Mouse (Mus musculus) embryo, embryonic 10 days (tissue): Measurements from ENCODE around the gene Axin2.

Experiments used
- DNase-seq: peaks from one replicate; pipeline ENCODE4 v3.0.0-alpha.2; 2015; ENCODE audit warnings: low spot score

Axin2 gene

DNA sequence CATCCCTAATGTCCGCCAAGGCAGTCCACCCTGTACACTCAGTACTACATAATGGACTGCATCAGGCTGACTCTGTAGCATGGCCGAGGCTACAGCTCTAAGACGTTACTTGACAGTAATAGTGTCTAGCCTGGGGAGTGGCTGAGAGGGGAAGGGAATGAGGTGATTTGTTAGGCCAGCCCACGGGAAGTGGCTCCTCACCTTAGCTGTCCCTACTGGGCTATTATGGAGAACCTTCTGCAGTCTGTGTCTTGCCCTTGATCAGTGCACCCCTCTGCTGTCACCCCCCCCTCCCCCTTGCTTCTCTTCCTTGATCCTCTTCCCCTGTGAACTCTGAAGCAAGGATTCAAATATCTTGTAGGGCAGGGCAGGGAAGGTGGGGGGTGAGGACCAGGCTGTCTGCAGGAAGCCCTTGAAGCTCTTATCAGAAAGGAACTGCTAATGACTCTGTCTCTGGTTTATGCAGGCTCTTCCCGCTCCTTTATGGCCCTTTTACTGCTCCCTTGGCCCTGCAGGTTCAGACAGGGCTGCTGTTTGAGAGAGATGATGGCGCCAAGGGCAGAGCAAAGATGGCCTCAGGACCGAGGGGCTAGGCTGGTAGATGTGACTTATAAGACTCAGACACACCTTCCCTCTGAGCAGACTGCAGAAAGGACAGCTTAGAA, 13.4 kb upstream of the Axin2 start:
- DNase-seq: no peak

GRCm38 (mm10) chr11:108909396-108910195, 10.6 kb upstream of the Axin2 start:
- peak; percentile 45 for DNase-seq

GRCm38 (mm10) chr11:108910328-108910886, 9.7 kb upstream of the Axin2 start:
- DNase-seq: peak; percentile 36

- DNase-seq: peak; percentile 39
Observed at GRCm38 (mm10) chr11:108910903-108911302, 9.2 kb upstream of the Axin2 start.

DNA sequence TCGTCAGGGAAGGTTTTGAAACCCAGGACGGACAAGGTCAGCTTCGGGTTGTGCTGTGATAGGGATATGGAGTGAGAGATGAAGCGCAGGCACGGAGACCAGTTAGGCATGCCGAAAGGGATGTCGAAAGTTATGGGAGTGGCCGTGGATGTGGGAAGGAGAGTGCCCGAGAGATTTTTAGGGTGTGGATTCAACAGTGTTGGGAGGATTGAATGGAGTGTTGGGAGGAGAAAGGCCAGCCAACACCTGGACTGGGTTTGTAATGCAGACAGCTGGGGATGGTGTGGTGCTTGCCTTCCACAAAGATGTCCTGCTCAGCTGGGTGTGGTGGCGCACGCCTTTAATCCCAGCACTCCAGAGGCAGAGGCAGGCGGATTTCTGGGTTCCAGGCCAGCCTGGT, 8.0 kb upstream of the Axin2 start:
- no peak for DNase-seq

- peak; percentile 78 for DNase-seq
Observed at GRCm38 (mm10) chr11:108917422-108918324, 2.5 kb upstream of the Axin2 start.

GRCm38 (mm10) chr11:108920636-108921505, 722 bp downstream of the Axin2 start:
- DNase-seq: peak; percentile 93

DNA sequence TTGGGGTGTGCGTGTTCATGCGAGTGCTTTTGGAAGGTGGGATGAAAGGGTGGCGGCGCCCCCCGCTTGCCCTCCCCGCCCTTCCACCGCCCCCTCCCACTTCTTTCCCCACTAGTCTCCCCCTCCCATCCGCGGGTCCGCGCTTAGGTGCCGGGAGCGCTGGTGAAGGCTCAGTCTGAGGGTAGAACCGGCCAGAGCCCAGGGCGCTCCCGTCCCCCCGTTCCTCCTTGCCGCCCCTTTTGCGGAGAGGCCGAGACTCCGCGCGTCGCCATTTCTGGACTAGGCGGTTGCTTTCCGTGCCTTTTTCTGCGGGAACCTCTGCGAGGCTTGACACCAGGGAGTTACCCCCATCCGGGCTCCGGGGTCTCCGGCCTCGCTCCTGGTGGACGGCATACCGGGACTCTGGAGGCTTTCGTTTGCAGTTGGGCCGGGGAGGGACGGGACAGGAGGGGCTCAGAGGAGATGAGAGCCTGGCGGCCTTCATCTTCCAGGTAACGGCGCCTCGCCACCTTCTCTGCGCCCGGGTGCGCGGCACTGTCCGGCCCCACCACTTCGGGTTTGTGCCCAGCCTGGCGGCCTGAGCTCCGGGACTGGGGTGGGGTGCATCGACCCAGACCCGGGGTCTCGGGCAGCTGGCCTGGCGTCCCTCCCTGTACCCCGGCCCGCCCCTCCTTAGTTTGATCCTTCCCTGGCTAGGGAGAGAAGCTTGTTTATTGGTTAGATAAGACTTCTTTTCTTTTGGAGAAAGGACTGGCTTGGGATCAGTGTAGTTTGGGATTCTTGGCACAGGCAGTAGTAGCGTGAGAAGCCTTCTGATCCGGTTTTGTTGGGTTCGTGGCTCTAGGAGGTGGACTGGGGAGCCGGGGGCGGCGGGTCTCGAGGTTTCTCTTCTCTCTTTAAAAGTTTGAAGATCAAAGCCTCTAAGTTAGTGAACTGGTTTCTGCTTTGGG, 1.6 kb downstream of the Axin2 start:
- peak; percentile 69 for DNase-seq

- DNase-seq: peak; percentile 66
Observed at GRCm38 (mm10) chr11:108922511-108923187, 2.5 kb downstream of the Axin2 start.

- DNase-seq: no peak
Observed at GRCm38 (mm10) chr11:108923188-108923575, 3.0 kb downstream of the Axin2 start.

GRCm38 (mm10) chr11:108923781-108924180, 3.6 kb downstream of the Axin2 start:
- DNase-seq: no peak

- no peak for DNase-seq
Observed at GRCm38 (mm10) chr11:108924346-108924745, 4.2 kb downstream of the Axin2 start.

GRCm38 (mm10) chr11:108925202-108925601, 5.1 kb downstream of the Axin2 start:
- DNase-seq: peak; percentile 96

DNA sequence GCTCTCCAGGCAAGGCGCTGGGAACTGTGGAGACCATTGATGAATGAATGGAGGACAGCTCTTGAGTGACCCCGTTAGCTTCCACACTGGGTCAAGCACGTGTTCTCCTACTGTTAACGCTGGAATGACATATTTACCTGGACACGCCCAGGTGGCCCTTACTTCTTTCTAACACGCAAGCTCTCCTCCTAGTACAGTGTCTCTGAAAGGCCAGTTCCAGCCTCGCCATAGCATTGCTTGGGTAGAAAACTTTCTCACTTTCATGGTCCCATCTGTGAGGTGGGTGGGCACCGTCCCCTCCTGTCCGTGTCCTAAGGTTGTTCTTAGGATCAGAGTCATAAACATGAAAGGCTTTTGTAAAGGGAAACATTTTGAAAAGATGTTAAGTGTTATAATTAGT, 5.7 kb downstream of the Axin2 start:
- DNase-seq: peak; percentile 18

DNA sequence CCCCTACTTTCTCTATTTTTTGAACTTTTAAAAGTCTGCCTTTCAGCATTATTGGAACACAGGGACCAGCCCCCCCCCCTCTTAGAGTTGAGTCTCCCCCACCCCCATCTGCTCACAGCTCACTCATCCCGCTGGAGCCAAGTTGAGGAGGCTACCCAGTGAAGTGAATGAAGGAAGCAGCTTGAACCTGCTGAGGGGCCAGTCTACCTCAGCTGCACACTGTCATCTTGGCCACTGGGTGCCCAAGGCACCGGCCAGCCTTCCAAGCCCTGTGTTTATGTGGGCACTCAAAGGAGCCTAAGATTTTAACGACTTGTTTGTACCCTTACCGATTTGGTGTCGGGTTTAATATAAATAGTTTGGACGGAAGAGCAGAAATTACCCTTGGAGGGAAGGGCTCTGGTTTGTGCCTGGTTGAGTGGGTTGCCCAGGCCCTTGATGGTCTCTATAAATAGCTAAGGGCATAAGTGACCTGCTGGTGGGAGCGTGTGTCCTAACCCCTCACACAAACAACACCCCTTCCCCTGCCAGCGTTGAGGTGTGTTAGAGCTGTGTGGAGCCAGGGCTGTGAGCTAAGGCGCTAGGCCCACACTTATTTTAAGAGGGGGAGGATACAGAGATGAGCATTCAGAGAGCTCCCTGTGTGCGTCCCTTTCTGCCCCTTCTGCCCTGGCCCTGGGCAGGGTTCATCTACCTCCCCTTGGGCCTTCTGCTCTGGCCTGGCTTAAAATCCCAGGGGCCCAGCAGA, 6.4 kb downstream of the Axin2 start:
- no peak for DNase-seq

DNA sequence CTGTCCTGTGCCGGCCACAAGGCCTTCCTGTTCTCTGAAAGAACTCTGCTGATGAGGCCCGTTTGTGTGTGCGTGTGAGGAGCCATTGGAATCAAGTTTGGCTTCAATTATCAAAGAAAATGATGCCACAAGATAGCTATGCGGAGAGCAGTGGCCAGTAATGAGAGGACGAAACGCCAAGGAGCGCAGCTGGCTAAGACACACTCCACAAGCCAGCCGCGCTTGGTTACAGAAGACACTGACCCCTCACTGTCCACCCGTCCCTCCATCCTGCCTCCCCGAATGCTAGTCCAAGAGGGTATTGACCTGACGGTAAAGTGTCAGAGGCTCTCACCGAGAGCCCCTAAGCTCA, 6.9 kb downstream of the Axin2 start:
- no peak for DNase-seq

DNA sequence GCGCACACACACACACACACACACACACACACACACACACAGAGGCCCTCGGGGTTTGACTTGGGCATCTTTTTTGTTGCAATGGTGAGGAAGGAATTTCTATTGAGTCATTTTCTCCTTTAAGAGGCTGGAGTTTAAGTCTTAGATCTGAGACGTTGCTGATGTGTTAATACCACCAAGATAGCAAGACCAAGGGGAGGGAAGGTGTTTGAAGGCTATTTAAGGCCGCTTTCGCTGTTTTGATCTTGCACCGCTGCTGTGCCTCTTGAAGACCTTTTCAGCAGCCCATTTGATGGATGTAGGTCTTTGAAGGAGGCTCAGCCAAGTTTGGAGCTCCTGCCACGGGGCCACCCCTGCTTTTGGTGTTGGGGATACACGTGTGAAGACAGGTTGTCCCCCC, 7.9 kb downstream of the Axin2 start:
- DNase-seq: no peak

- DNase-seq: peak; percentile 78
Observed at GRCm38 (mm10) chr11:108928752-108929151, 8.6 kb downstream of the Axin2 start.

GRCm38 (mm10) chr11:108929176-108929575, 9.0 kb downstream of the Axin2 start:
- DNase-seq: no peak
